Mouse (Mus musculus): ENCODE results near the gene Tfam.

Tfam gene

DNA sequence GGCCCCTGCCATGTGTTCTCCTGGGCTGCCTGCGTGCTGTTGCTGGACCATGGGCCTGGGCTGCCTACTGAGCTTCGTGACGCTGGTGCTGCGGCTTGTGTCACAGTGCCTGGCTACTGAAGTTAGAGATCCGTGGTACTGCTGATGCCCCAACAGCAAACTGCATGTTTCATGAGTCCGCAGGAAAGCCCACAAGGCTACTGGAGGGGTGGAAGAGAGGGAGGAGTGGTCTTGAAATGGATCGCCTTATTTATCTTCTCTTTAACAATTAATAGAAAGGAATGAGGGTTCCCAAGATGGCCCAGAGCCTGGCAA lies at the start of gene Tfam:
Gene Tfam, minus strand, starts transcription at position 41 of the 315 bp plus-strand sequence.
- DNase-seq, result no peak

GRCm38 (mm10) chr10:71285126-71285580 lies 47.1 kb upstream of the Tfam start, which contains the start of gene Ube2d1:
Gene Ube2d1, minus strand, starts transcription at chr10:71285262.
- DNase-seq, result peak; percentile 92

- no peak for DNase-seq
Observed at GRCm38 (mm10) chr10:71284511-71285125, 46.5 kb upstream of the Tfam start.

DNA sequence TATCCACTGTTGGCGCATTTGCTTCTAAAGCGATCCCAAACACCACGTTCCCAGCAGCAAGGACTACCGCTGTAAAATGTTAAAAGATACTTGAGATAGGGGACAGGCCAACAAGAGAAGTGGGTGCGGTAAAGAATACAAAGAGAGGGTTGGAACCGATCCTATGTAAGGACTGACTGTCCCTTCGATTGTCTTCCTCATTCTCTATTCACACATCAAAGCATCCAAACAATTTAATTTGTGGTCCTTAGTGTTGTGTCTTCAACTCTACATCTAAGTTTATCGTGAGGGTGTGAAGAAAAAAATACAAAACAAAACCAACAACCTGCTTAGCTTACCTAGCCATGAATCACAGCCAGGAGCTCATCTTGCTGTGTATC lies 46.0 kb upstream of the Tfam start:
- no peak for DNase-seq

DNA sequence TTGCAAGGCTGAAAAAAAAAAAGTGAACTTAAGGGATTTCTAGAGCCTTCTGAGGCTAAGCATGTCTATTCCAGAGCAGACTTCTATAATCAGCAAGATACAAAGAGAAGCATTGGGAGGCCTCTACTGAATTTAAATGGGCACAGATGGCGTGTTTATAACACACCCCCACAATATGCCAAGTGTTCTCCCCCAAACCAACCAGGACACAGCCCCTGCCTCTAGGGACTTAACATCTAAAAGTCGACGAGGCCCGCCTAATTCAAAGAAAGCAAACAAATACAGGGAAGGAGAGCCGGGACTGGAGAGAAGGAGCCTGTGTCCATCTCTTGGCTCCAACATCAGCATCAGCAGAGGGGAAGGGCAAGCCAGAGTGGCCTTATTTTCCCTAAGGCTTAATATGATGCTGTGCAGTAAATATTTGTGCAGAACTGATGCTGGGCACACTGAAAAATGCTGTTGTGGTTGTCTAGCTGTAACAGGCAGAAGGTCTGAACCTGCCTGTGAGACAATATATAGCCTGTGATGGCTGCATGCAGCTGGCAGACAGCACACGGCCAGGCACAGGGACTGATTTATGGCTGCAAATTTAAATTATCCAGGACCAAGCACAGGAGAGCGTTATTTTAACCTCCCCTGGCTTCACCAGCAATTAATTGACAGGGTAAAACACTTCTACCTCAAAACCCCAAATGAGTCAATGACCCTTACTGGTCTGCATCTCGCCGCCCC lies 35.1 kb upstream of the Tfam start:
- DNase-seq, result no peak

DNA sequence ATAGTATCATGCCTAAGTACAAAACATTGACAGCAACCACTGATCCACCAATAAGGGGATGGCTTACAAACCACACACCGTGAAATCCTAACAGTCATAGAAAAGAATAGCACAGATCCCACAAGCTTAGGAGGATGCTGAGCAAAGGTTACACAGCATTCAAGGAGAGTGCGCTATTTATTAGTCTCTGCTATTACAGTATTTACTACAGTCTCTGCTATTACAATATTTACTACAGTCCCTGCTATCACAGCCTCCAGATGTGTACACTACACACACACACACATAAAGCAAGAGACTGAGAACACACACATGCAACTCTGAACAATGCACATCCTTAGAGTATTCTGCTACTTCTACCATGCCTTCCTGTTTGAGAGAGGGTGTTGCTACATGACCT lies 29.9 kb upstream of the Tfam start:
- no peak for DNase-seq

- DNase-seq, result no peak
Observed at GRCm38 (mm10) chr10:71267511-71267910, 29.4 kb upstream of the Tfam start.

DNA sequence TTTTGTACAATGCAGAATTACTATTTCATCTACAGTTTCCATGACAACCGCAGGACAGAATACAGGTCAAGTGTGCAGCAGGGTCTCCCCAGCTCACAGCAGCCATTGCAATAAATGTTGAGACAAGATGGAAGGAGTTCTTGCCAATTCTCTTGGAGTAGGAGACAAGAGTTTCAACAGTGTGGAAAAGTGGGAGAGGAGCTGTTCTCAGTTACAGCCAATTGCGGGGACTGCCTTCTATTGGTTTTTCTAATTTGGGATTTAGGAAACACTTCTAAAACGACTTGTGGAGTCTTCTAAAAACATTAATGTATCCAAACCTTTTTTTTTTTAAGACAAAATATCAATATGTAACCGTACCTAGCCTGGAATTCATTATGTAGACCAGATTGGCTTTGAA lies 27.0 kb upstream of the Tfam start:
- no peak for DNase-seq

GRCm38 (mm10) chr10:71261637-71262036 lies 23.6 kb upstream of the Tfam start:
- no peak for DNase-seq

DNA sequence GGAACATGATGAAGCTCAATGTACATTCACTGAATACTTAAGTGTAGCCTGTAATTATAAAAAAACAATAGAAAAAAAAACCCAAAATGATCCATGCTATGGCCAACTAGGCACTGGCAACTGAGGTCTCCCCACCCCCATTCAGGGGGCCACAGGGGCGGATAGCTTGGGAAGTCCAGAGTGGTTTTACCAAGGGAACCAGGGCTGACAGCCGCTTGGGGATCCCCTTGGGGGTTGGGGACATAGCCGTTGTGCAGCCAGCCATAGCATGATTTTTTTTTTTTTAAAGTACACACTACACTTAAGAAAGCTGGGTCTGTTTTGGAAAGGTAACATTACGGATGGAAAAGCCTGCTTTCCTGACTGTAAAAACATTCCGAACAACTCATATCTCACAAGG lies 20.9 kb upstream of the Tfam start:
- DNase-seq, result no peak

DNA sequence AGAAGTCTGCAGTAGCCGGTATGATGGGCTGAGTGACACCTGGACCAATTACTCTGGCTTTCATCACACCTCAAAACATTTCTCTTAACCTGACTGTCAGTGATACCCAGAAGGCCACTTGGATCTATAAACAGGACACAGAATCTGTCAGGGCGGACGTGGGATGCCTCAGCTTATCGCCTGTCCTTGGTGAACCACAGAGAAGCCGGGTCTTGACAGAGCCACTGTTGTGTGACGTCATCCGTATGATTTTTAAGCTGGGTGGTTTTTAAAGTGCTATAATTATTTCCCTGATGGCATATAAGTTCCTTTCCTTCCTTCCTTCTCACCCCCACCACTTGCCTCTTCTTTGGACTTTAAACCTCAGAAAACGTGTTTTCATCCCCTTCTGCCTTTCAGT lies 20.4 kb upstream of the Tfam start:
- DNase-seq, result no peak

- no peak for DNase-seq
Observed at GRCm38 (mm10) chr10:71253147-71253546, 15.1 kb upstream of the Tfam start.

DNA sequence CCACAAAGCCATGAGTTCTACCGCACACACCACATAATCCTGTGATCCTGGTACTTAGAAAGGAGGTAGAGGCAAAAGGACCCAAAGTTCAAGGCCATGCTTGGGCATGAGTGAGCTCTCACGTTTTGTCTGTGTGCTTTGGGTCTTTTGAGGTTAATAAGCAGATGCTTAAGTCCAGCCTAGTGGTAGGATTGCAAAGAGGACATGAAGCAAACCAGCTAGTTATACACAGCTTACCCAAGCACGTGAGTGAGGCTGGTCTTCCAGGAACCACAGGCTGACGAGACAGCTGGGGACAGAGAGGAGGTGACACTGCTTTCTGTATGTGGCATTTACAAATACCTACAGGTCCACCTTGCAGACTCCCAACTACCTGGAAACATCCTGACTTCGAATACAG lies 14.3 kb upstream of the Tfam start:
- no peak for DNase-seq

- DNase-seq, result no peak
Observed at GRCm38 (mm10) chr10:71251846-71252245, 13.8 kb upstream of the Tfam start.

DNA sequence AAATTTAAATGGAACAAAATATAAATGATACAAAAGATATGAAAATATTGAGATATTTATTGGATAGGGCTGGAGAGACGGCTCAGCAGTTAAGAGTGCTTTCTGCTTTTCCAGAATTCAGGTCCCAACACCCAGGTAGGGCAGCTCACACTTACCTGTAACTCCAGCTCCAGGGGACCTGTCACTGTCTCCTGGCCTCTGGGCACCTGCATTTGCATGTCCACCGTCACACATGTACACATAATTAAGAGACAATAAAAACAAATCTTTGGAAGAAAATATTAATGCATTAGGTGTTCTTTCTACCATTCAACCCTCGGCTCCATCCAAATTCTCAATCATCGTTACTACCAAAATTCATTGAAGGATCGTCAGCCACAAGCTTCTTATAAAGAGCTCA lies 13.2 kb upstream of the Tfam start:
- no peak for DNase-seq

- DNase-seq, result no peak
Observed at GRCm38 (mm10) chr10:71250472-71250871, 12.4 kb upstream of the Tfam start.

- DNase-seq, result no peak
Observed at GRCm38 (mm10) chr10:71249086-71249880, 11.2 kb upstream of the Tfam start.

- DNase-seq, result peak; percentile 36
Observed at GRCm38 (mm10) chr10:71246956-71247355, 8.9 kb upstream of the Tfam start.

GRCm38 (mm10) chr10:71239479-71240120 lies 1.5 kb upstream of the Tfam start:
- DNase-seq, result peak; percentile 38

DNA sequence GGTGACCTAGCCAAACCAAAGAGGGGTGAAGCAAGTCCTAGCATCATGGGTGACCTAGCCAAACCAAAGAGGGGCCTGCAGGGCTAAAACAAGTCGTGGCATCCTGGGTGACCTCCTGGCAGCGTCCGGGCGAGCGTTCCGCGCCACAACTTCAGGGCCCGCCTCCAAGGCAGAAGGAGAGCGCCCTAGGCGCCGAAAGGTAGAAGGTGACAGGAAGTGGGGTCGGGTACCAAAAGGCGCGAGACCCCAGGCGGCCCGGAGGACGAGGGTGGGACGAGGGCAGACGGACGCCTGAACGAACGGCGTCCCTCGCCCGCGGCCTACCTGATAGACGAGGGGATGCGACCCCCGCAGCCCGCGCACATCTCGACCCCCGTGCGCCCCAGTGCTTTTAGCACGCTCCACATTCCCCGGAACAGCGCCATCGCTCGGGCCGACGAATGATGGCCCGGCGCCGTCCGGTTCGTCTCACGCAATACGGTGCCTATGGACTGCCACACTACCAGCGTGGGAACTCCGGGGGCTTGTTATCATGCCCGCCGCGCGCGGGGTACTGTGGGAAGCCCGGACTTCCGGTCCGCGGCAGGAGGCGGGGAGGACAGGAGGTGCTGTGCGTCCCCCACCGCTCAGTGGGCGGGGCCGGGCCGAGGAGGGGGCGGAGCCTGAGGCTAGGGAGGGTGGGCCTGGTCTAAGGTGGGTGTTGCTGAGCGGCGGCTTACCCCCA lies 402 bp downstream of the Tfam start:
- peak; percentile 96 for DNase-seq

GRCm38 (mm10) chr10:71234071-71234470 lies 4.0 kb downstream of the Tfam start:
- no peak for DNase-seq

- DNase-seq, result peak; percentile 90
Observed at GRCm38 (mm10) chr10:71225894-71226293, 12.2 kb downstream of the Tfam start.

DNA sequence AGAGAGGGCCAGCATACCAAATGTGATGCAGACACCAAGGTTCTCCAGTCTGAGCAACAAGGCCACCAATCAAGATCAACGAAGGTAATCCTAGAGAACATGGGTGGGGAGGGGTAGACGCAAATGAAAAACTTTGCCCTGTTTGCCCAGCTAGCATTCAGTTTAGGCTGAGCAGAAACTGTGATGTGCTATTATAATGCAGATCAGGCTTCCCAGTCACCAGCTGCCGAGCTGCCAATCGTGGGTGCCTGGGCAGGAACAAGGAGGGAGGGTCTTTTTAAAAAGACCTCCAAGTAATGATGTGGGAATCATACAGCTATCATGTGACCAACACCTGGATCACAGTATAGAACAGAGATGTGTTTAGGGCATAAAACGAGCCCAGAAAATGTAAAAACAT lies 15.0 kb downstream of the Tfam start:
- no peak for DNase-seq

All from lung, postnatal 36 days (tissue).